Mouse (Mus musculus): ENCODE results near the gene Dimt1.

- no peak for TF ChIP-seq POLR2A (IDR thresholded peaks at IDR 0.05; ENCODE audit: low read depth, low read length)
- no peak for TF ChIP-seq CTCF (IDR thresholded peaks at IDR 0.05; ENCODE audit: extremely low read depth, insufficient read depth, insufficient read length, insufficient replicate concordance)
Measured at GRCm38 (mm10) chr13:106929201-106929600, 17.7 kb upstream of the Dimt1 start.

Data from spleen, adult 2 months (tissue).